Mouse (Mus musculus): ENCODE data around the gene Gcc2.

DNA sequence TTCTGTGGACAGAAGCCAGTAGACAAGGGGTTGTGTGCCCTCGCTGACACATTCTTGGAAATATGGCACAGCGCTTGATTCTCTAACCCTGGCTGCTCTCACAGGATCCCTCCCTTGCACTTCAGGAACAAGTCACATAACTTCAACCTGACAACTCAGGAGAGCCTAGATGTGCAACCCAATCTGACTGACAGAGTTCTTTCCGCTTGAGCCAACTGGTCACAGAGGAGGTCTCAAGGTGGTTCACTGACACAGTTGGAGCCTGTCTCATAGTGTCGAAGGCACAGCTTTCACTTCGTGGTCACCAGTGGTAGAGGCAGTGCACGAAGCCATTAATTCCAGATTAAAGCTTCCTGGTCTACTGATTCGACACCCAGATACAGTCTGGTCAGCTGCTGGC, 43.1 kb upstream of the Gcc2 start:
- TF ChIP-seq POLR2A (IDR thresholded peaks at IDR 0.05; ENCODE audit: borderline replicate concordance, insufficient read depth, low read length) (no peak), CTCF (IDR thresholded peaks at IDR 0.05; ENCODE audit: borderline replicate concordance, insufficient read depth, low read depth, low read length) (no peak)

All from cerebellum, adult 2 months (tissue).